Comparison of ENCODE assay signal across 8 mouse cellular contexts in the genomic region with DNA sequence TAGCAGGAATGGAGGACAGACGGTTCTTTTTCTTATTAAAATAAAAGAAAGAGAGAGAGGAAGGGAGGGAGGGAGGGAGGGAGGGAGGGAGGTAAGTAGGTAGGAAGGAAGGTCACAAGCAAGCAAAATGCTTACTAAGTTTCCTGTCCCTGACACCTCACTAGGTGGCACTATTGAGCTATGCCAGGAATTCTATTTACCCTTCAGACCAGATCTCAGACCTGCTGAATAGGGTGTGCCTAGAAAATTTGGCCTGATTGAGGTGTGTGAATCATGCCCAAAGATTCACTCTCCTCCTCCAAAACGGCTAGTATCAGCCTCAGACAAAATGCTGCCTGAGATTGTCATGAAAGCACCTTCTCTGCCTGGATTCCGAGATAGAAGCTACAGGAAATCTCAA. TPM values are rescaled to one million over a fixed set of nuclear protein-coding genes. Genes with fewer than 3 reads are reported as not detected.
A peak's percentile ranks its signal among the peaks of the same experiment; 100 is the strongest.
DNase-seq lines count a peak whose midpoint lies in the region; ATAC-seq and TF ChIP-seq lines count a peak whose summit lies in the region.

No protein-coding gene starts in this region.

- no peak overlapping the region for H3K4me2 ChIP-seq in liver, embryonic 13.5 days

- peak; percentile 18 to 25 for DNase-seq in adrenal gland, adult 18-20 months (ENCODE audit: low spot score in 2 of 2)
- DNase-seq in adrenal gland, postnatal 4 days (ENCODE audit: low spot score in 2 of 2) = no peak
- DNase-seq in A20 (ENCODE audit: low read depth, low spot score) = peak; percentile 52
- DNase-seq in brain, embryonic 14.5 days (ENCODE audit: low read depth) = peak; percentile 80
- DNase-seq in kidney, adult 8-10 months = peak; percentile 36 to 43
- peak; percentile 4 for DNase-seq in liver, embryonic 13.5 days
- peak; percentile 31 to 50 for DNase-seq in right cerebral cortex, adult 2 months (ENCODE audit: low spot score in 2 of 2)

- H3K27me3 ChIP-seq in liver, embryonic 13.5 days = no peaks in the 10 kb centered on the region; the same call in 1 of the 2 replicates

- H3K9ac ChIP-seq in liver, embryonic 13.5 days = no peak overlapping the region

- TF ChIP-seq POLR2A in brain, embryonic 14.5 days (IDR thresholded peaks at IDR 0.05; ENCODE audit: borderline replicate concordance, extremely low read depth, insufficient read depth, insufficient read length, poor library complexity, severe bottlenecking) = no peak

- WGBS in liver, embryonic 13.5 days (ENCODE audit: insufficient replicate concordance) = 36% methylated on average over 3 of the region's 3 CpGs

- no peak overlapping the region for H3K4me3 ChIP-seq in liver, embryonic 13.5 days (replicated peaks)

- no peak overlapping the region for H3K27ac ChIP-seq in liver, embryonic 13.5 days

- H3K9me3 ChIP-seq in liver, embryonic 13.5 days (replicated peaks) = no peaks in the 10 kb centered on the region

- ATAC-seq in erythroid progenitor cell, adult 5-6 weeks (replicated peaks; ENCODE audit: low FRiP score, poor library complexity, severe bottlenecking) = peak; percentile 66; the same call in 1 of the 2 replicates
- no peak; the same call in 1 of the 2 replicates for ATAC-seq in liver, embryonic 13.5 days (ENCODE audit: low read depth)

- TF ChIP-seq CTCF in brain, embryonic 14.5 days (IDR thresholded peaks at IDR 0.05; ENCODE audit: borderline replicate concordance, extremely low read depth, insufficient read depth, insufficient read length) = peak; percentile 65; the same call in 1 of the 2 replicates

- no peaks in the 10 kb centered on the region for H3K36me3 ChIP-seq in liver, embryonic 13.5 days

- no peaks in the 10 kb centered on the region for H3K4me1 ChIP-seq in liver, embryonic 13.5 days (replicated peaks)

RNA-seq across cellular contexts. Expression of gene Ace2, which starts 44.7 kb away (rescaled TPM):
- 1 to 10 TPM; 2.1 to 4.3 TPM for total RNA-seq in adrenal gland, adult 18-20 months (2021)
- 10 to 100 TPM; 68.6 to 73.6 TPM for total RNA-seq in adrenal gland, postnatal 4 days (2021)
- 0.19 and 0.26 TPM in 2 replicates for polyA plus RNA-seq in brain, embryonic 14.5 days (2012; rRNA removed)
- total RNA-seq in erythroid progenitor cell, adult 5-6 weeks (2015; ENCODE audit: low replicate concordance) = not detected in 2 replicates
- not detected in 2 replicates for total RNA-seq in erythroid progenitor cell, adult 5-6 weeks (2017; ENCODE audit: low replicate concordance)
- polyA plus RNA-seq in liver, embryonic 13.5 days (2015; fragmentation: Nextera tagmentation; extraction: Ambion mirVana) = 0.03 TPM in 1 of 2 replicates, not detected in the other

Comparison
In these comparisons a context has a peak if more than half of its experiments do, and no peak if none do; other contexts are left out.
1. DNase-seq: peak in adrenal gland, adult 18-20 months (2 of 2), A20 (single experiment), brain, embryonic 14.5 days (single experiment), kidney, adult 8-10 months (2 of 2), liver, embryonic 13.5 days (single experiment) and right cerebral cortex, adult 2 months (2 of 2); none in adrenal gland, postnatal 4 days (0 of 2).
2. RNA of gene Ace2, which starts 44.7 kb away (total RNA-seq): 68.6 to 73.6 TPM in adrenal gland, postnatal 4 days; 2.1 to 4.3 TPM in adrenal gland, adult 18-20 months and not detected in erythroid progenitor cell, adult 5-6 weeks; every median in the first group is over 10 times any median in the second.